Mouse (Mus musculus) ES-E14 (cell line): ENCODE data around the gene Nkapl.

Experiments used
- CHD2 ChIP-seq: IDR thresholded peaks from 2 replicates; pipeline ENCODE4 v1.6.1; 2014; ENCODE audit warnings: mild to moderate bottlenecking, low read depth, low read length, inconsistent platforms
- HCFC1 ChIP-seq: IDR thresholded peaks from 2 replicates; pipeline ENCODE4 v1.6.1; 2012; ENCODE audit warnings: low read length, inconsistent platforms, borderline replicate concordance; ENCODE audit not compliant: insufficient read depth
- MAFK ChIP-seq: IDR thresholded peaks from 2 replicates; pipeline ENCODE4 v1.6.1; 2014; ENCODE audit warnings: mild to moderate bottlenecking, low read depth, low read length, inconsistent platforms; ENCODE audit not compliant: insufficient read depth
- ZC3H11A ChIP-seq: IDR thresholded peaks from 2 replicates; pipeline ENCODE4 v1.6.1; 2012; ENCODE audit warnings: low read depth, mild to moderate bottlenecking, inconsistent platforms, low read length, borderline replicate concordance

DNA sequence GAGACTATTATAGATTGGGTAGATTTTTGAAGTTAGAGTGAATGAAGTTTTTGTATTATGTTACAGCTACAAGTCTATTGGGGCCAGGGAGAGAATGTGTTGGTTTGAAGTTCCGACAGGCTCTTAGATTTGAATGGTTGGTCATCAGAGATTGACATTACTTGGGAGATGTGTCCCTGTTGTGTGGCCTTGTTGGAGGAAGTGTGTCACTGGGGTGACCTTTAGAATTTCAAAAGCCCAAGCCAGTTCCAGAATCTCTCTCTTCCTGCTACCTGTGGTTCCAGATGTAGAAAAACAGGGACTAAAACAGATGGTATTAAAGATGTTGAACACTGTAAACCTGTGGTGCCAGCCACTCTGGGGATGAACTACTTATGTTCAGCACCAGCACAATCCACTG, 40.7 kb downstream of the Nkapl start:
- no peak for TF ChIP-seq ZC3H11A
- no peak for TF ChIP-seq HCFC1
- no peak for TF ChIP-seq CHD2
- no peak for TF ChIP-seq MAFK
